Mouse (Mus musculus) lung, embryonic 16.5 days (tissue): ENCODE results near the gene Etl4. TPM values are rescaled to one million over a fixed set of nuclear protein-coding genes. Genes with fewer than 3 reads are reported as not detected.

ENCODE experiments used
- ATAC-seq: fragments of 200-750 bp; cut with Nextera tagmentation; 2 replicates; pipeline ENCODE4 v1.8.0; 2017; ENCODE audit warnings: low read depth, mild to moderate bottlenecking, moderate library complexity
- H3K27ac ChIP-seq: fragments of 300-500 bp; sonication (generic); 2 replicates; pipeline ENCODE4 v1.5.1; 2014; ENCODE audit warnings: mild to moderate bottlenecking, control low read depth, low read length
- H3K27me3 ChIP-seq: fragments of 300-500 bp; sonication (generic); 2 replicates; pipeline ENCODE4 v1.6.1; 2014; ENCODE audit warnings: low read depth, low read length, mixed read lengths; ENCODE audit not compliant: control insufficient read depth, insufficient read depth
- H3K36me3 ChIP-seq: fragments of 300-500 bp; sonication (generic); 2 replicates; pipeline ENCODE4 v1.6.1; 2014; ENCODE audit warnings: low read length; ENCODE audit not compliant: control insufficient read depth, insufficient read depth
- H3K4me1 ChIP-seq: fragments of 300-500 bp; sonication (generic); replicated peaks from 2 replicates; pipeline ENCODE4 v1.6.1; 2014; ENCODE audit warnings: low read length, mixed read lengths; ENCODE audit not compliant: control insufficient read depth, insufficient read depth
- H3K4me2 ChIP-seq: fragments of 300-500 bp; sonication (generic); 2 replicates; pipeline ENCODE4 v1.6.1; 2014; ENCODE audit warnings: low read depth, low read length, control low read depth
- H3K4me3 ChIP-seq: fragments of 300-500 bp; sonication (generic); 2 replicates; pipeline ENCODE4 v1.5.1; 2014; ENCODE audit warnings: mild to moderate bottlenecking, low read length, control low read depth
- H3K9ac ChIP-seq: fragments of 300-500 bp; sonication (generic); 2 replicates; pipeline ENCODE4 v1.6.1; 2014; ENCODE audit warnings: low read length, control low read depth
- H3K9me3 ChIP-seq: fragments of 300-500 bp; sonication (generic); 2 replicates; pipeline ENCODE4 v1.6.1; 2016; ENCODE audit warnings: low read length; ENCODE audit not compliant: control insufficient read depth
- WGBS: fragments of 180-500 bp; shearing (Covaris S2); extraction: QIAGEN DNeasy Blood & Tissue Kit; methylation state at CpG from one replicate; pipeline ENCODE4 v1.1.7; 2014; 5-methylcytosine and 5-hydroxymethylcytosine counted together
- polyA plus RNA-seq: library from polyadenylated mRNA; unstranded; fragments of >200 nt; fragmentation: Nextera tagmentation; extraction: Ambion mirVana; gene quantifications from 2 replicates; pipeline ENCODE4 v1.2.1, GENCODE M21; 2015

Gene Etl4
- polyA plus RNA-seq, 1 experiment from 2014 or later, result 28.2 TPM

DNA sequence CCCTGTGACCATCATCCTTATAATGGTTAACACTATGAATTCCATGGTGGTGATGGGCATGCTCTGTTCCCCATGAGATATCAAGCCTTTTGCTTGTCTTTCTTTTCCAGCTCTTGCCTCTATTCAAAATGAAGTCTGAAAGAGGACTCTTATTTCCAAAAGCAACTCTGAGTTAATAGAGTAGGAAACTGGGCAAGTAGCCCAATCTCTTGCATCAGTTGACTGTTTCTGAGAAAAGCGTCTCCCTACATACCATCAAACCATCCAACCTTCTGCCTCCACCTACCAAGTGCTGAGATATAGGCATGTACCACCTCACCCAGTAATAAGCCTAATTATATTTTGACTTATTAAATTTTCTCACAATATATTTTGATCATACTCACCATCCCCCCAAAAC lies 658.9 kb downstream of the Etl4 start:
- Histone ChIP-seq H3K4me2 (no peak overlapping the region), H3K9ac (no peak overlapping the region), H3K9me3 (no peaks in the 10 kb centered on the region), H3K36me3 (no peaks in the 10 kb centered on the region), H3K27me3 (no peaks in the 10 kb centered on the region), H3K27ac (no peak overlapping the region), H3K4me1 (no peaks in the 10 kb centered on the region), H3K4me3 (no peak overlapping the region)
- no peak for ATAC-seq
- 48% methylated on average over 1 of the region's 1 CpGs for WGBS

DNA sequence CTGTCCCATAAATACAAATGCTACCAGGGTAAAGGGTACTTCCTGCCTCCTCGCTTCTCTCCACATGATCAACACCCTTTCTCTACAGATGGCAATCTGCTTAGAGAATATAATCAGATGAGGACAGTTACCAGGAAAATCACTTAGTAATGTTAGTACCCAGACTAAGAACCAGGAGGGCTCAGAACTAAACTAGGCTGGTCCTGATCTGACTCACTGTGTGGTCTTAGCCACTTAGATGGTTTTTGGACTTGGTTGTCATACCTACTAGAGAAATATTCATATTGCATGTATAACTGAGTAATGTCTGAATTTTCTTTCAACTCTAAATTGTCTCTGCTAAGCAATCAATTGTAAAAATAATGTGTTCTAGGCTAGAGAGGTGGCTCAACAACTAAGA lies 662.4 kb downstream of the Etl4 start:
- WGBS, result 77% methylated on average over 1 of the region's 1 CpGs
- Histone ChIP-seq H3K4me3 (no peak overlapping the region), H3K4me1 (no peaks in the 10 kb centered on the region), H3K9ac (no peak overlapping the region), H3K36me3 (no peaks in the 10 kb centered on the region), H3K9me3 (no peaks in the 10 kb centered on the region), H3K27ac (no peak overlapping the region), H3K4me2 (no peak overlapping the region), H3K27me3 (no peaks in the 10 kb centered on the region)
- ATAC-seq, result no peak

DNA sequence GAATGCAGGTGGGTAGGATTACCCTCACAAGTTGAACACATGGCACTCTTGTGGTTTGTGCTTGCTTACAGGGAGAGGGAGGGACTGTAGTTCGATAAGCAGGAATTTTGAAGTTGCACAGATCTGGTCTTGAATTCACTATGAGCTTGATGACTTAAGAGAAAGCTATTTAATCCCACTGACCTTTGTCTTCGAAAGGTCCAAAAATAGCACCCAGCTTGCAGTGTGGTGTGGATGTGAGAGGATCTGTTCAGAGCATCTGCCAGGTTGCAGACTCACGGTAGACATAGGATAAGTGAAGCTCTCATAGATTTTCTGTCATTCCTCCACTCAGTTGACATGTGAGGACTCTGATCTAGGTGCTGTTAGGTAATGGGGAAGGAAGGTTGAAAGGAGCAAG lies 670.8 kb downstream of the Etl4 start:
- no peaks in the 10 kb centered on the region for H3K9me3 ChIP-seq
- no peak for ATAC-seq
- H3K36me3 ChIP-seq, result no peaks in the 10 kb centered on the region
- H3K4me3 ChIP-seq, result no peak overlapping the region
- H3K27me3 ChIP-seq, result no peaks in the 10 kb centered on the region
- H3K4me2 ChIP-seq, result no peak overlapping the region
- H3K9ac ChIP-seq, result no peak overlapping the region
- H3K27ac ChIP-seq, result no peak overlapping the region
- H3K4me1 ChIP-seq, result no peaks in the 10 kb centered on the region
- WGBS, result 78% methylated on average over 3 of the region's 3 CpGs

DNA sequence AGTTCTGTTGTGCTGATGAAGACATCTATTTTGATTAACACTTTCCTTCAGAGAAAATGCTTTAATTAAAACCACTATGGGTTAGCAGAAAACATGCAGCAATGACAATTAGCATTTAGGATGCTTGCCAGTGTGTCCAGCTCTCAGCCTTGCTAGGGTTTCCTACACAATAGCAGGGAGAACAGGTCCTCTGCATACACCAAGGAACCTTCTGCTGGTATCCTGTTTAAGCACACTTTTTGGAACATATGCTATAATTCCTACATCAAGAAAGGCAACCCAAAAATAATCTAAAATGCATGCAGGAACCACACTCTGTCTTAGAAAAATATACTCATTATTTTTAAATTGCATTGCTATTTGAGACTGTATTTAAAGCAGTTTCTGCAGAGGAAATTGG lies 673.5 kb downstream of the Etl4 start:
- no peak for ATAC-seq
- no peaks in the 10 kb centered on the region for H3K9me3 ChIP-seq
- H3K9ac ChIP-seq, result no peak overlapping the region
- no peaks in the 10 kb centered on the region for H3K36me3 ChIP-seq
- H3K27me3 ChIP-seq, result no peaks in the 10 kb centered on the region
- H3K27ac ChIP-seq, result no peak overlapping the region
- no peak overlapping the region for H3K4me3 ChIP-seq
- H3K4me1 ChIP-seq, result no peaks in the 10 kb centered on the region
- no peak overlapping the region for H3K4me2 ChIP-seq

DNA sequence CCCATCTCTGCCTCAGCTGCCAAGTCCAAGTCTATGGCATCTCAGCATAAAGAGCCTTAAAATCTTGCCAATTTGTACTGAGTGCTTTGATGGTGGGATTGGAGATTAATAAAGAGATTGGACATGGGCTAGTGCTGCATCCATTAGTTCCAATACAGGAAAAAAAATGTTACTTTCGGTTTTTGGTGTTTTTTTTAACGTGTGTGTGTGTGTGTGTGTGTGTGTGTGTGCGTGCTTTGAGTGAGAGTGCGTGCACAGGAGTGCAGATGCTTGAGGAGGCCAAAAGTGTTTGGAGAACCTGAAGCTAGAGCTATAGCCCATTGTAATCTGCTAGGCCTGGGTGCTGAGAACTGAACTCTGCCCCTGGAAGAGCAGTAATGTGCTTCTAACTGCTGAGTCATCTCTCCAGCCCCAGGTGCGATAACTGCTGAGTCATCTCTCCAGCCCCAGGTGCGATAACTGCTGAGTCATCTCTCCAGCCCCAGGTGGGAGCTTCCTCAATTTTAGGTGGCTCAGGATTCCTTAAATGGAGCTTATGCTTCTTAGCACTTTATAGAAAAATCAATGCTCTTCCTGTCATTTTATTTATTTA lies 674.1 kb downstream of the Etl4 start:
- Histone ChIP-seq H3K4me2 (no peak overlapping the region), H3K36me3 (no peaks in the 10 kb centered on the region), H3K27me3 (no peaks in the 10 kb centered on the region), H3K9ac (no peak overlapping the region), H3K4me1 (no peaks in the 10 kb centered on the region), H3K4me3 (no peak overlapping the region), H3K9me3 (no peaks in the 10 kb centered on the region), H3K27ac (no peak overlapping the region)
- 85% methylated on average over 6 of the region's 6 CpGs for WGBS
- ATAC-seq, result no peak

DNA sequence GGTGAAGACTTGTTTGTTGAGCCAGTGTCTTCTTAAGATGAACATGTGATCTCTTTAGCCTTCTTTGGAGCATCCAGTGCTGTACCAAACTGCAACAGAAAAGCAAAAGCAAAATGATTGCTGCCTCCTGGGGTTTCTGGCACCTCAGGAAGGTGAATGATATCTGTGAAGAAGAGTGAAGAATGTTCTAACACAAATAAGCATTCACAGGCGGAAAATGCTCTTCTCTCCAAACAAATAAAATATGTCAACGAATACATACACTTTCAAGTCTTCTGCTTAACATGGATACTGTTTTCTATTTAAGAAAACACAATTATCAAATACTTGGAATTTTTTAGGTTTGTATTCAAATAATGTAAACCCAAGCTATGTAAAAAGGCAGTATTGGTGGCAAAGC lies 678.3 kb downstream of the Etl4 start:
- WGBS, result 91% methylated on average over 2 of the region's 2 CpGs
- no peak for ATAC-seq

DNA sequence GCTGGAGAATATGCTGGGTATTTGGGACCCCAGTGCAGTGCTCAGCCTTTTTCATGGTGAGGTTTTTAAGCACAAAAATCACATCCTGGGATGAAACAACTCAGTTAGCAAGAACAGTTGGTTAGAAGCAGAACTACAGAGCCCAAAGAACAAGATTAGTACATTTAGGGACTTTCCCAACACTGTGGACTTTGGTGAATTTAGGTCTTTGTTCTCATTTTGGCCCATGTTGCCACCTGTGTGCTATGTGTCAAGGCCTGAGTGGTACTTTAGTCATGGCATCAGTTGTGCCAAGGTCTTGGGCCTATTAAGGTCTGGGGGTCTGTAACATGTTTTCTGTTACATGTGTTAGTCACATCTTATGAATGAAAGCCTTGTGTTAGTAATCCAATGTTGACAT lies 679.1 kb downstream of the Etl4 start:
- H3K4me1 ChIP-seq, result no peaks in the 10 kb centered on the region
- H3K9me3 ChIP-seq, result no peaks in the 10 kb centered on the region
- H3K4me3 ChIP-seq, result no peak overlapping the region
- no peaks in the 10 kb centered on the region for H3K27me3 ChIP-seq
- H3K36me3 ChIP-seq, result no peaks in the 10 kb centered on the region
- no peak for ATAC-seq
- H3K4me2 ChIP-seq, result no peak overlapping the region
- no peak overlapping the region for H3K27ac ChIP-seq
- H3K9ac ChIP-seq, result no peak overlapping the region

More for the DNA sequence above, 678.3 kb downstream of the Etl4 start:
- Histone ChIP-seq H3K27me3 (no peaks in the 10 kb centered on the region), H3K27ac (no peak overlapping the region), H3K9me3 (no peaks in the 10 kb centered on the region), H3K9ac (no peak overlapping the region), H3K36me3 (no peaks in the 10 kb centered on the region), H3K4me3 (no peak overlapping the region), H3K4me2 (no peak overlapping the region), H3K4me1 (no peaks in the 10 kb centered on the region)

DNA sequence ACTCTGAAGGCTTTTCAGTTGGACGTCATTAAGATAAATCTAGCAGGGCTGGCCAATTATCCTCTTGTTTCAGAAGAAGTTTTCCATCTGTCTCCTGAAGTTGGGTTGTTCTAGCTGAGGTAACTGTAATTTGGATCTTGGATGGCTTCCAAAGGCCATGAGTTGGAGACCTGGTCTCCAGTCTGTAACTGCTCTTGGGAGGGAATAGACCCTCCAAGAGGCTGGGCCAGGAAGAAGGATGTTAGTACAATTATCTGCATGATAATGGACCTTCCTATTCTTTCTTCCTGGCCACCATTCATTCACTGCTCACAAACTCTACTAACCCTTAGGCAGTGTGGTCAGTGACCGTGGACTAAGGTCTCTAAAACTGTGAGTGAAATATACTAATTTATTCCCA lies 684.5 kb downstream of the Etl4 start:
- H3K4me1 ChIP-seq, result 0 out of 2 replicates have a peak, but pooled peaks cover 7% of the 10 kb centered on the region
- WGBS, result 58% methylated on average over 2 of the region's 2 CpGs
- H3K27ac ChIP-seq, result no peak overlapping the region
- no peaks in the 10 kb centered on the region for H3K9me3 ChIP-seq
- no peaks in the 10 kb centered on the region for H3K27me3 ChIP-seq
- no peak for ATAC-seq
- H3K9ac ChIP-seq, result no peak overlapping the region
- no peaks in the 10 kb centered on the region for H3K36me3 ChIP-seq
- H3K4me3 ChIP-seq, result no peak overlapping the region
- no peak overlapping the region for H3K4me2 ChIP-seq

DNA sequence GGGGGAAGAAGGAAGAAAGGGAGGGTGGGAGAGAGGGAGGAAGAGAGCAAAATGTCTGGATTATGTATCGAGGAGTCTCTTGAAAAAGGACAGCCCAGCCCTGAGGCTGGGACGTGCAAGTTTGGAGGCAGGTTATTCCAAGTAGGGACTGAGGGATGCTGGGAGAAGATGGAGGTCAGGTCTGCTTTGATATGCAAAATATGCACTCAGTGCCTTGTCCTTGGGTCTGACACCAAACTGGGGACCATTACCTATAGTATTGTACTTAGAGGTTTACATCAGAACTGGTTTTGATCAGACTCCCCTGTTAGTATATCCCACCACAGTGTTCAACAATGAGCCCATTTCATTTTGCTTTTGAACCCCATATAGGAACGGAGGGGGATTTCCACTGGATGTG lies 685.4 kb downstream of the Etl4 start:
- H3K9ac ChIP-seq, result no peak overlapping the region
- H3K27me3 ChIP-seq, result no peaks in the 10 kb centered on the region
- H3K36me3 ChIP-seq, result no peaks in the 10 kb centered on the region
- no peak overlapping the region for H3K4me2 ChIP-seq
- H3K4me1 ChIP-seq, result 0 out of 2 replicates have a peak, but pooled peaks cover 7% of the 10 kb centered on the region
- ATAC-seq, result no peak
- H3K27ac ChIP-seq, result no peak overlapping the region
- H3K9me3 ChIP-seq, result no peaks in the 10 kb centered on the region
- WGBS, result 71% methylated on average over 3 of the region's 3 CpGs
- no peak overlapping the region for H3K4me3 ChIP-seq

DNA sequence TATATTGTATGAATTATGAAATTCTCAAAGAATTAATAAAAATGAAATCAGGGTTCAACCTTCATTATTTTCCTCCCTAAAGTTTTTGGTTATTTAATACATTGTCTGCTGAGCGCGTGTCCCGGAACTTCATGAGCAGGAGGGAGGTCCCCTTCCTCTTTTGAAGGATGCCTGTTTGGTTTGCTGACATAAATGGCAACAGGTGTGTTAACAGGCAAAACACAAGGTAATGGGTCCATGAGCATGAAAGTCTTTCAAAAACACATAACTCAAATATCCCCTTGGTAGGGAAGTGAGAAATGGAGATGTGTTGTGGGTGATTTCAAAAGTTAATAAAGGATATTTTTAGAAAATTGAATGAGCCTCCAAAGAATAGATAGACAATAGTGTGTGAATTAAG lies 687.0 kb downstream of the Etl4 start:
- no peak for ATAC-seq
- 92% methylated on average over 3 of the region's 3 CpGs for WGBS
- no peaks in the 10 kb centered on the region for H3K27me3 ChIP-seq
- no peaks in the 10 kb centered on the region for H3K9me3 ChIP-seq
- no peak overlapping the region for H3K27ac ChIP-seq
- H3K4me1 ChIP-seq, result 0 out of 2 replicates have a peak, but pooled peaks cover 10% of the 10 kb centered on the region
- no peak overlapping the region for H3K9ac ChIP-seq
- H3K4me3 ChIP-seq, result no peak overlapping the region
- no peaks in the 10 kb centered on the region for H3K36me3 ChIP-seq
- H3K4me2 ChIP-seq, result no peak overlapping the region
